Mouse (Mus musculus) embryonic stem cell, embryonic (primary cell): Measurements from ENCODE around the gene Fars2.

ENCODE experiments used
- CTCF ChIA-PET, 4 experiments: fragments of 300-600 bp in 2 of 4; fragments of 350-600 bp in 2 of 4; sonication (Branson Sonifier 250); formaldehyde crosslinking; loops; one replicate each; lab custom pipeline; 2022; ENCODE audit warnings: inconsistent platforms in 2 of 4; lab: Charles Lee
- POLR2A ChIA-PET, 4 experiments: fragments of 300-600 bp in 2 of 4; fragments of 350-600 bp in 2 of 4; sonication (Branson Sonifier 250); formaldehyde crosslinking; loops; one replicate each; lab custom pipeline; 2022; ENCODE audit warnings: antibody characterized with exemption in 4 of 4, inconsistent platforms in 1 of 4; lab: Charles Lee

Gene Fars2

DNA sequence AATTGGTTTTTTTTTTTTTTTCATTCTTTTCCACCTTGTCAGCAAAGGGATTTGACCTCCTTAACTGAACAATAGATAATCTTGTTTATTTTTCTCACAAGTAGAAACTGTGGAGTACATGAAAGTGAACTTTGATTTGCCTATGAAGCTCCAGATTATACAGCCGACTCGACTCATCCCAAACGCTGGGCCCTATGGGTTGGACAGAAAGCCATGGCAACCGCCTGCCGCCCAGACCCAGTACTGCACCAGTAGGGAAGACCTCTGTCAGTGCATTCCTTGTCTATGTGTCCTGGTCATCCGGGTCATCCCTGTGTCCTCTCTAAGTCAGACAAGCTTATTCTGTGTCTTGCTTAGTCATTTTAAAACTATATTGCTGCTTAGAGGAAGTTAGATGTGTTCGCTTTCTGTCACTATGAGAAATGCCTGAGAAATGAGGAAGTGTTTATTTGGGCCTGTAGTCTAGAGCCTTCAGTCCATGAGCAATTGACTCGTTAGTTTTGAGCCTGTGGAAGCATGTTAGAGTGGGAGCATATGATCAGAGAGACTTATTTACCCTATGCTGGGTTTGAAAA lies 416.8 kb downstream of the Fars2 start:
- ChIA-PET POLR2A (no interaction called here), CTCF (interaction anchor here in 1 of 4 experiments (0.7 kb wide), 1 partner anchor 219 kb away, joined by 3 read pairs; no protein-coding TSS in a partner anchor)

DNA sequence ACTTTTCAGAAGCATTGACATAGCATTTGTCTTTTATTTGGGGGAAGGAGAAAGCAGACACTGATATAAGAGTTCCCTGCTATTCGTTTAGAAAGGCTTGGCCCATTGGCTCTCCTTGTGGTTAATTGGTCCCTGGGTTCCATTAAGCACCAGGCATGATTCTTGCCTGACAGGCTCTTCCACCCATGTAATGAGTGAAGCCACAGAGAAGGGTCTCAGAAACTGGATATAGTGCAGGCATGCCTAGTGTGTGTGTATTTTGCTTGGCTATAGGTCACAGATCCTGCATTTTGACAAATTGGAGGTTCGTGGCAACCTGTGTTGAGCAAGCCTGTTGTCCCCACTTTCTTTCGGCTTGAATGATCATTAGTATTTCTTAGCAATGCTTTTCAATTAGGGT lies 420.4 kb downstream of the Fars2 start:
- ChIA-PET POLR2A (interaction anchor here in 1 of 4 experiments (0.6 kb wide), 1 partner anchor 46 kb away, joined by 4 read pairs; no protein-coding TSS in a partner anchor), CTCF (interaction anchor here in 1 of 4 experiments (0.7 kb wide), 1 partner anchor 240 kb away, joined by 4 read pairs; no protein-coding TSS in a partner anchor)

- CTCF ChIA-PET = interaction anchor here in 2 of 4 experiments (0.6 to 0.7 kb wide), 2 partner anchors 241 to 1142 kb away, joined by 3 to 4 read pairs; no protein-coding TSS in a partner anchor
- POLR2A ChIA-PET = interaction anchor here in 1 of 4 experiments (0.6 kb wide), 1 partner anchor 46 kb away, joined by 4 read pairs; no protein-coding TSS in a partner anchor
Observed at GRCm38 (mm10) chr13:36538385-36538784, 421.2 kb downstream of the Fars2 start.

GRCm38 (mm10) chr13:36540231-36540630 lies 423.0 kb downstream of the Fars2 start:
- POLR2A ChIA-PET = interaction anchor here in 2 of 4 experiments (1.2 to 2.1 kb wide), 2 partner anchors 8 to 9 kb away, joined by 3 to 5 read pairs; no protein-coding TSS in a partner anchor
- CTCF ChIA-PET = no interaction called here

DNA sequence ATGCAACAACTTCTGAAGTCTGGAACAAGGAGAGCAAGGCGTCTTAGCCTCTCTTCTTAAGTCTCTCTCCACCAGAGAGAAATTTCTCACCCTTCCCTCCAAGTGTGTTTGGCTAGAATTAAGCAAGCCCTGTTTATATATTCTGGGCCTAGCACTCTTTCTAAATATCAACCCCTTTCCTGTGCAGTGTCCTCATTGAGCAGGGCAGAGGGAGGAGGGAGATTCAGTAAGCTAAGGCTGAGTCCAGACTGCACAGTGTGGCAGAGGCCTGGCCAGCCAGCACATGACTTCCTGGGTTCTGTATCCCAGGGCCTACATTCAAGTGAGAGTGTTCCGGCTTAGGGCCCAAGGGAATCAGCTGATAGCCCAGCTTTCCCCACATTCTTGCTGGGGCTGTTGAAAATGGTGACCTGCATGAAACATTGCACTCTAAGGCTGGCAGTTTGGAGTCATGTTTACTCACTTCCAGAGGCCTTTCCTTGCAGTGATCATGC lies 424.1 kb downstream of the Fars2 start:
- POLR2A ChIA-PET = interaction anchor here in 1 of 4 experiments (2.1 kb wide), 1 partner anchor 9 kb away, joined by 5 read pairs; no protein-coding TSS in a partner anchor
- CTCF ChIA-PET = no interaction called here

GRCm38 (mm10) chr13:36550694-36551093 lies 433.5 kb downstream of the Fars2 start:
- ChIA-PET CTCF (interaction anchor here in 1 of 4 experiments (0.8 kb wide), 1 partner anchor 37 kb away, joined by 3 read pairs; no protein-coding TSS in a partner anchor), POLR2A (interaction anchor here in 3 of 4 experiments (0.5 to 0.7 kb wide), 5 partner anchors 11 to 1114 kb away, joined by 3 to 6 read pairs (median 3); no protein-coding TSS in a partner anchor)

DNA sequence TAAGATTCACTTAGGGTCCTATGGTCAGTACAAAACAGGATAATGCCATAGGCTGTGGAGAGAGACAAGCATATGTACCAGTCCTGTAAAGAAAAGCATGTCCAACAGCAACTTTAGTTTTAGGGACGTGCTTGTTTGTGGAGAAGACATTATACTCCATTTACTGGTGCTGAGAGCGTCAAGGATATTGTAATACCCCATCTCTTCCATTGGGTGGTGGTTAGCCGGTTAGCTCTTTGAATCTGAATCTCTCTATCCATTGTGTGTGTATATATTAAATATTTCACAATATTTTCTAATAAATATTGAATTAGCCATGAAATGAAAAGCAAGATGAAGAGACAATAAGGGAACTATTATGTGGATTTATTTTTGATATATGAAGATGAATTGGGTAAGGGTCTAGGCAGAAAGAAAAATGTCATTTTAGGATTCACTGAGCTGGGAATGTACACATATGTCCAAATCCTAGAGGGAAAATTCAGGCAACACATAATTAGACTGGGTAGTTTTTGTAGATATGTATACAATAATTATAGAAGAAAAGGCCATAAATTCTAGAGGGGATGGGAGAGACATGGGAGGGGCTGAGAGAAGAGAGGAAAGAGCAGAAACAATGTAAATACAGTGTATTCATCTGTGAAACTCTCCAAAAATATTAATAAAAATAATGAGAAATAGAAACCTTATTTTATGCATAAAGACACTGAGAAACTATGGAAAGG lies 435.5 kb downstream of the Fars2 start:
- POLR2A ChIA-PET = no interaction called here
- CTCF ChIA-PET = no interaction called here

DNA sequence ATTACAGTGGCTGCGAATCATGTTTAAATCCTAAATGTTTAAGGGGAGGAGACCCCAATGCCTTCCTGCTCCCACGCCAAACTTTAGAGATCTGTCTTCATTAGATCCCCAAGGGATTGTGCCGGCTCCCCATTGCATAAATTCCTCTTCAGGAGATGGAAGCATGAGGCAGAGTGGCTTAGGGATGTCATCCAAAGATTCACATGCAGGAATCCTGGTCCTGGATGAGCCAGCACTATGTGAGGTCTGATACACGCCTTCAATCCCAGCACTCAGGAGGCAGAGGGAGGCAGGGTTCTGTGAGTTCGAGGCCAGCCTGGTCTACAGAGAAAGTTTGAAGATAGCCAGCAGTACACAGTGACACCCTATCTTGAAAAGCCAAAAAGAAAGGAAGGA lies 436.0 kb downstream of the Fars2 start:
- POLR2A ChIA-PET = no interaction called here
- CTCF ChIA-PET = no interaction called here

GRCm38 (mm10) chr13:36554743-36555142 lies 437.5 kb downstream of the Fars2 start:
- POLR2A ChIA-PET = interaction anchor here in 1 of 4 experiments (1.4 kb wide), 1 partner anchor 24 kb away, joined by 3 read pairs; no protein-coding TSS in a partner anchor
- CTCF ChIA-PET = interaction anchor here in 1 of 4 experiments (0.5 kb wide), 1 partner anchor 1277 kb away, joined by 3 read pairs; no protein-coding TSS in a partner anchor

DNA sequence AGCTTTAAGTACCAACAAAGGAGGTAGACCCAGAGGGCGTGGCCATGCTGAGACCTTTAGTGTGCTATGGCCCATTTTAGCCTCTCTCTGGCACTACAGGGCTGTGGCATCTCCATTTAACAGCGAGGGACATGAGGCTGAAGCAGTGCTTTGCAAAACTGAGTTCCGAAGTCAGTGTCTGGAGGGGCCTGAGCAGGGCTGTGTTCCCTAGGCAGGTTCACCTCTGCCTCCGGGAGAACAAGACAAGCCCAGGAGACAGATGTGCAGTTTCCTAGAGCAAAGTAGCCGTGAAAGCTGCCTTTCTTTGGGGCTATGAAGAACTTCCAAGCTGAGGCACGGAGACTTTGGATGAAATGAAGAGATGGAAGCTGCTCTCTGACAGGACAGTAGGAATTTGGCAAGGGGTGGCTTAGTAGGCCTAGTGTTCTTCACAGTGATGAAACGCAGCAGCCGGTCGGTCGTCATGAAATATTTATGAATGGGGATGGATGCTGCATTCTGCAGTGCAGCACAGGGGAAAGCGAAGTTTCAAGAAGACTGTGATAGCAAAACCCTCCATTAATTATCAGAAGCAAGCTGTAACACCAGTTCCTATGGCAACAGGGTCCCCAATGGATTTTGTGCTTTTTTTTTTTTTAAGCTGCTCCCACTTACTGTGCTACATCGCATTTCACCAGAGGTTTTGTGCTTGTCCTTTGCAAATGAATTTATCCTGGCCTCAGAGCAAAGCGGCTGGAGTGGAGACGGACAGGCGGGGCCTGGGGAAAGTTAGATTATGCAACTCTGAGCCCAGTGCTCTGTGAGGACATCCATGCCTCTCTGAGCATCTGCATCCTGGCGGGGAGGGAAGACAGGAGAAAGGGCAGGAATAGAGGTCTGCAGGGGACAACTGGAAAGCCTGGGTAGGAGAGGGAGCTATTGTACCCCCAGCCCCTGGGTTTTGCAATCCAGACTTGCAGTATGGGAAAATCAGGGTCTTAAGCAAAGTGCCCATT lies 445.5 kb downstream of the Fars2 start:
- ChIA-PET CTCF (no interaction called here), POLR2A (interaction anchor here in 3 of 4 experiments (0.6 to 1.2 kb wide), 6 partner anchors 12 to 748 kb away, joined by 3 to 4 read pairs (median 3); no protein-coding TSS in a partner anchor)

- ChIA-PET CTCF (no interaction called here), POLR2A (interaction anchor here in 2 of 4 experiments (0.9 to 1.1 kb wide), 2 partner anchors 13 kb away, joined by 3 to 7 read pairs; no protein-coding TSS in a partner anchor)
Observed at GRCm38 (mm10) chr13:36564764-36565315, 447.6 kb downstream of the Fars2 start.

- ChIA-PET POLR2A (interaction anchor here in 2 of 4 experiments (0.6 to 1.7 kb wide), 3 partner anchors 9 to 155 kb away, joined by 3 read pairs; no protein-coding TSS in a partner anchor), CTCF (no interaction called here)
Observed at GRCm38 (mm10) chr13:36576781-36577180, 459.6 kb downstream of the Fars2 start.

- POLR2A ChIA-PET = interaction anchor here in 3 of 4 experiments (0.6 to 1.7 kb wide), 17 partner anchors 10 to 1270 kb away, joined by 3 to 7 read pairs (median 3); partner anchors contain the start of genes Lyrm4 (in 1 of the 3) and Nrn1 (in 1 of the 3)
- CTCF ChIA-PET = no interaction called here
Observed at GRCm38 (mm10) chr13:36577916-36578568, 460.8 kb downstream of the Fars2 start.

DNA sequence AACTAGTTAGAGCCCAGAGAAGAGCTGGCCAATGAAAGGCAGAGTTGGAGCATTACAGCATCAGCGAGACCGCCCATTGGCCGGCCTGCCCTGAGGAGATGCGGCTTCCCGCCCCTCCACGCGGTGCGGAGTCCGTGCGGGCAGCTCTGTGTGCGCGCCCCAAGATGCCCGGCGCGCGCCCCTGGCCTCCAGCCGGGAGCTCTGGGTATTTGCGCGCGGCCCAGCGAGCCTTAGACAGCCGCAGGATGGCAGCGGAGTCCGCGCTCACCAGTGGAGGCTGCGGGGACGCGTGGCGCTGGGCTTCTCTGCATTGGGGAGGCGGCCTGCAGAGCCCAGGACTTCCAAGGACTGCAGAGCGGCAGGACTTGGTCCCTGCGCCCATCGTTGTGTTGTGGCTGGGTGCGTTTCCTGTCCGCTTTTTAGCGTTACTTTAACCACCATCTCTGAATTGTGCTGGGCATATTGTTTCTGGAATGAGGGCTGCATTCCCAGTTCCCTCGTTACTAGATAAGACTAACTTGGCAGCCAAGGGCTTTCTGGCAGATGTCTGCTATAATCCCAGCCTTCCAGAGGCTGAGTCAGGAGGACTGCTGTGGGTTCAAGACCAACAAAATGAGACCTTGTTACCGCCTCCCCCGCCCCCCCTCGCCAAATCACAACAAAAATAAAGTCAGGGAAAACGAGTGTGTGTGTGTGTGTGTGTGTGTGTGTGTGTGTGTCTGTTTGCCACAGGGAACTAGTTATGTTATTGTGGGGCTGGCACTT lies 461.5 kb downstream of the Fars2 start:
- ChIA-PET CTCF (interaction anchor here in 2 of 4 experiments (0.5 to 0.6 kb wide), 2 partner anchors 195 to 707 kb away, joined by 3 read pairs; no protein-coding TSS in a partner anchor), POLR2A (interaction anchor here in 3 of 4 experiments (0.6 to 1.7 kb wide), 19 partner anchors 11 to 1270 kb away, joined by 3 to 7 read pairs (median 3); partner anchors contain the start of genes Lyrm4 (in 1 of the 3) and Nrn1 (in 1 of the 3))

DNA sequence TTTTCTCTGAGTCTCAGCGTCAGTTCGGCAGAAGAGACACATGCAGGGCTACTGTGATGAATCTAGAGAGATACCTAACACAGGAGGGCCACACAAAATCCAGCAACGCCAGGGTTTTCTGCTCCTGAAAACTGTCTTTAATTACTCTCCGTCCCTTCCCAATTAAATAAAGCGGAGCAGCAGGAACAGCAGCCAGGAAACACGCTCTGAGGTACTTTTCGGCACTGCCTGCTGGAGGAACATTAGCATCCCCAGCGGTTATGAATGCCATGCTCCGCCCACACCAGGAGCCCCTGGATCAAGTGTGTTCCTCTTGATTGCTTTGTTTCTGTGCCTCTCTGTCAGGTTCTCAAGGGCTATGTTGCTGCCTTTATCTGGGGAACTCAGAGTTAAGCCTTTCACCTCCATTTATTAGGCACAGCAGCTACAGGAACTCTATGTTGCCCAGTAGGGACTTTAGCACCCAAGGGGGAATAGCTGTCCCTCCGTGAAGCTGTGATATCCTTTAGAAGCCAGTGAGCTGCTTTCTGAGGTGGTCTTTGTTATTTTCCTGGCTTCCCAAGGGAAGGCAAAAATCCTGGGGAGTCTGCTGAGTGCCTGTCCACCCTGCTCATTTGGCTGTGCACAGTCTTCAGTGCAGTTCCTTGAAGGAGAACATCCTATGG lies 465.3 kb downstream of the Fars2 start:
- POLR2A ChIA-PET = no interaction called here
- CTCF ChIA-PET = interaction anchor here in 1 of 4 experiments (0.6 kb wide), 1 partner anchor 1753 kb away, joined by 4 read pairs; no protein-coding TSS in a partner anchor
